Mouse (Mus musculus): ENCODE data around the gene Limch1. TPM values are rescaled to one million over a fixed set of nuclear protein-coding genes. Genes with fewer than 3 reads are reported as not detected.

The Limch1 gene
- total and polyA plus RNA-seq, 3 experiments = 0.33 TPM; not detected in 2

- H3K27me3 ChIP-seq (ENCODE audit: insufficient read depth, low read length) = no peaks in the 10 kb centered on the region
- DNase-seq (ENCODE audit: low spot score) (no peak), ATAC-seq (ENCODE audit: extremely low read depth, insufficient number of reproducible peaks, low FRiP score, poor library complexity, severe bottlenecking) (no peak)
- H3K9me3 ChIP-seq (replicated peaks) = peaks cover 37% of the 10 kb centered on the region
- TF ChIP-seq GATA1 (IDR thresholded peaks at IDR 0.05; ENCODE audit: borderline replicate concordance, low read length) = no peak
- no peak for TF ChIP-seq TAL1 (conservative IDR thresholded peaks at IDR 0.05; ENCODE audit: low read depth, low read length)
- no peak for TF ChIP-seq POLR2AphosphoS5 (IDR thresholded peaks at IDR 0.05; ENCODE audit: insufficient replicate concordance, low read depth, low read length)
- TF ChIP-seq CTCF (IDR thresholded peaks at IDR 0.05; ENCODE audit: low read depth, low read length) = no peak
- no peak for TF ChIP-seq GATA2 (IDR thresholded peaks at IDR 0.05; ENCODE audit: borderline replicate concordance, low read depth, low read length)
- H3K4me3 ChIP-seq (ENCODE audit: low read depth, low read length) = no peak overlapping the region
- H3K36me3 ChIP-seq (replicated peaks) = no peaks in the 10 kb centered on the region
- H3K4me1 ChIP-seq (ENCODE audit: insufficient read depth, low read depth, low read length) = no peaks in the 10 kb centered on the region
These were observed 212.5 kb downstream of the Limch1 start for GRCm38 (mm10) chr5:66958118-66958517.

DNA sequence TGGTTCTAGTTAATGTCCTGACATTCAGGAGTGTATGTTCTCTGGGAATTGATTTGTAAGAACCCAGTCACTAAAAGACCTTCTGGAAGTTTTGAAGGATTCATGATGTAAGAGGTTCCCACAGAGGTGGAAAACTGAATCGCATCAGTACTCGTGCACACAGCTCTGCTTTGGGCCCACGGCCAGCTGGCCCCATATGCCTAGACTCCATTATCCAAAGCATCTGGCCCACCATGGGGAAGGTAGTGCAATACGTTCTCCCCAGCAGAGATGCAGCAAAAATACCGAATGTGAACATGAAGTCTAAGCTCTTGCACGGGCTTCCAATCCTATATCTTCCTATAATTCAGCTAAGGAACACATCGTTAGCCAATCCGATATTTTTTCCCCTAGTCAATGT is 214.3 kb downstream of the Limch1 start:
- Histone ChIP-seq H3K27me3 (ENCODE audit: insufficient read depth, low read length) (no peaks in the 10 kb centered on the region), H3K9me3 (replicated peaks) (peaks cover 44% of the 10 kb centered on the region), H3K4me3 (ENCODE audit: low read depth, low read length) (no peak overlapping the region), H3K4me1 (ENCODE audit: insufficient read depth, low read depth, low read length) (no peaks in the 10 kb centered on the region), H3K36me3 (replicated peaks) (no peaks in the 10 kb centered on the region)
- TF ChIP-seq TAL1 (conservative IDR thresholded peaks at IDR 0.05; ENCODE audit: low read depth, low read length) (no peak), CTCF (IDR thresholded peaks at IDR 0.05; ENCODE audit: low read depth, low read length) (no peak), GATA1 (IDR thresholded peaks at IDR 0.05; ENCODE audit: borderline replicate concordance, low read length) (no peak), POLR2AphosphoS5 (IDR thresholded peaks at IDR 0.05; ENCODE audit: insufficient replicate concordance, low read depth, low read length) (no peak), GATA2 (IDR thresholded peaks at IDR 0.05; ENCODE audit: borderline replicate concordance, low read depth, low read length) (no peak)
- ATAC-seq (ENCODE audit: extremely low read depth, insufficient number of reproducible peaks, low FRiP score, poor library complexity, severe bottlenecking) = no peak
- no peak for DNase-seq (ENCODE audit: low spot score)

DNA sequence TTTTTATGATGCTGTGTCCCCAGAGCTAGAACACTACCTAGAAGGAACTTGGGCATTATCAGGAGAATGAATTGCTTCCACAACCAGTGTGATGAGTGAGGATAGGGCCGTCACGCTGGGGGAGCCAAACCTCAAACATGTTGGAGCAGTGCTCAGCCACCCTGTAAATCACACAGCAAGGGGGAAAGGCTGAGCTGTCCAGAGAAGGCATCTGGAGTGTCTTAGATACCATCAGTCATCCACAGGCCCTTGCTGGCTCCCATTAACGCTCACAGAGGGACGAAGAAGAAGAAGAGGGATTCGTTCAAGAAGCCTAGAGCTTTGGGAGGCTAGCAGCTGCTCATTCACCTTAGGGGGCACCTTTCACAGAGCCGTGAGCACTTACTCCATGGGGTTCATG is 219.8 kb downstream of the Limch1 start:
- TF ChIP-seq GATA2 (IDR thresholded peaks at IDR 0.05; ENCODE audit: borderline replicate concordance, low read depth, low read length) = no peak
- no peak for TF ChIP-seq POLR2AphosphoS5 (IDR thresholded peaks at IDR 0.05; ENCODE audit: insufficient replicate concordance, low read depth, low read length)
- no peak for TF ChIP-seq TAL1 (conservative IDR thresholded peaks at IDR 0.05; ENCODE audit: low read depth, low read length)
- no peak for TF ChIP-seq GATA1 (IDR thresholded peaks at IDR 0.05; ENCODE audit: borderline replicate concordance, low read length)
- TF ChIP-seq CTCF (IDR thresholded peaks at IDR 0.05; ENCODE audit: low read depth, low read length) = no peak
- H3K27me3 ChIP-seq (ENCODE audit: insufficient read depth, low read length) = no peaks in the 10 kb centered on the region

DNA sequence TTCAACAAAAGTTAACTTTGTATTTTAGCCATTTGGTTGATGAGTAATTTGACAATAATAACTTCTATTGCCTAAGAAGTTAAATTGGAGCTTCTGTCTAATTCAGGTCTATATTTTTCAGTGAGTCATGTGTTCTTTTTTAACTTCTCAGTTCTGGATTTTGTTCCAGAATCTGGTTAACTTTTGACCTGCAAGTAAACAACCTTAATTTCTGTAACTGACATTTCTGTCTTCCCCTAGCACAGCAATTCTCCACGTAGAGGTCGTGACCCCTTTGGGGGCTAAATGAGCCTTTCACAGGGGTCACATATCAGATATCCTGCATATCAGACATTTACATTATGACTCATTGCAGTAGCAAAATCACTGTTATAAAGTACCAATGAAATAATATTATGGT is 221.5 kb downstream of the Limch1 start:
- Histone ChIP-seq H3K4me1 (ENCODE audit: insufficient read depth, low read depth, low read length) (no peaks in the 10 kb centered on the region), H3K4me3 (ENCODE audit: low read depth, low read length) (no peak overlapping the region), H3K27me3 (ENCODE audit: insufficient read depth, low read length) (no peaks in the 10 kb centered on the region), H3K9me3 (replicated peaks) (peaks cover 59% of the 10 kb centered on the region), H3K36me3 (replicated peaks) (no peaks in the 10 kb centered on the region)
- TF ChIP-seq TAL1 (conservative IDR thresholded peaks at IDR 0.05; ENCODE audit: low read depth, low read length) (no peak), CTCF (IDR thresholded peaks at IDR 0.05; ENCODE audit: low read depth, low read length) (no peak), POLR2AphosphoS5 (IDR thresholded peaks at IDR 0.05; ENCODE audit: insufficient replicate concordance, low read depth, low read length) (no peak)
- DNase-seq (ENCODE audit: low spot score) (no peak), ATAC-seq (ENCODE audit: extremely low read depth, insufficient number of reproducible peaks, low FRiP score, poor library complexity, severe bottlenecking) (no peak)

More for the DNA sequence above, 219.8 kb downstream of the Limch1 start:
- DNase-seq (ENCODE audit: low spot score) (no peak), ATAC-seq (ENCODE audit: extremely low read depth, insufficient number of reproducible peaks, low FRiP score, poor library complexity, severe bottlenecking) (no peak)
- H3K36me3 ChIP-seq (replicated peaks) = no peaks in the 10 kb centered on the region
- no peak overlapping the region for H3K4me3 ChIP-seq (ENCODE audit: low read depth, low read length)
- no peaks in the 10 kb centered on the region for H3K4me1 ChIP-seq (ENCODE audit: insufficient read depth, low read depth, low read length)
- H3K9me3 ChIP-seq (replicated peaks) = peaks cover 63% of the 10 kb centered on the region

- H3K9me3 ChIP-seq (replicated peaks) = peaks cover 58% of the 10 kb centered on the region
- no peaks in the 10 kb centered on the region for H3K36me3 ChIP-seq (replicated peaks)
- H3K4me1 ChIP-seq (ENCODE audit: insufficient read depth, low read depth, low read length) = no peaks in the 10 kb centered on the region
- no peak overlapping the region for H3K4me3 ChIP-seq (ENCODE audit: low read depth, low read length)
- DNase-seq (ENCODE audit: low spot score) = no peak
- TF ChIP-seq GATA2 (IDR thresholded peaks at IDR 0.05; ENCODE audit: borderline replicate concordance, low read depth, low read length) = no peak
- no peak for TF ChIP-seq TAL1 (conservative IDR thresholded peaks at IDR 0.05; ENCODE audit: low read depth, low read length)
- TF ChIP-seq GATA1 (IDR thresholded peaks at IDR 0.05; ENCODE audit: borderline replicate concordance, low read length) = no peak
- no peak for TF ChIP-seq CTCF (IDR thresholded peaks at IDR 0.05; ENCODE audit: low read depth, low read length)
- no peak for TF ChIP-seq POLR2AphosphoS5 (IDR thresholded peaks at IDR 0.05; ENCODE audit: insufficient replicate concordance, low read depth, low read length)
- H3K27me3 ChIP-seq (ENCODE audit: insufficient read depth, low read length) = no peaks in the 10 kb centered on the region
- no peak for ATAC-seq (ENCODE audit: extremely low read depth, insufficient number of reproducible peaks, low FRiP score, poor library complexity, severe bottlenecking)
These were observed 222.0 kb downstream of the Limch1 start for GRCm38 (mm10) chr5:66967646-66968045.

- ATAC-seq (ENCODE audit: extremely low read depth, insufficient number of reproducible peaks, low FRiP score, poor library complexity, severe bottlenecking) (no peak), DNase-seq (ENCODE audit: low spot score) (no peak)
- Histone ChIP-seq H3K4me1 (ENCODE audit: insufficient read depth, low read depth, low read length) (no peaks in the 10 kb centered on the region), H3K9me3 (replicated peaks) (peaks cover 55% of the 10 kb centered on the region), H3K4me3 (ENCODE audit: low read depth, low read length) (no peak overlapping the region), H3K27me3 (ENCODE audit: insufficient read depth, low read length) (no peaks in the 10 kb centered on the region), H3K36me3 (replicated peaks) (no peaks in the 10 kb centered on the region)
- TF ChIP-seq TAL1 (conservative IDR thresholded peaks at IDR 0.05; ENCODE audit: low read depth, low read length) (no peak), CTCF (IDR thresholded peaks at IDR 0.05; ENCODE audit: low read depth, low read length) (no peak), GATA1 (IDR thresholded peaks at IDR 0.05; ENCODE audit: borderline replicate concordance, low read length) (no peak), POLR2AphosphoS5 (IDR thresholded peaks at IDR 0.05; ENCODE audit: insufficient replicate concordance, low read depth, low read length) (no peak), GATA2 (IDR thresholded peaks at IDR 0.05; ENCODE audit: borderline replicate concordance, low read depth, low read length) (no peak)
These were observed 222.6 kb downstream of the Limch1 start for GRCm38 (mm10) chr5:66968059-66968833.
